Mouse (Mus musculus): ENCODE results near the gene Desi1.

Gene Desi1

DNA sequence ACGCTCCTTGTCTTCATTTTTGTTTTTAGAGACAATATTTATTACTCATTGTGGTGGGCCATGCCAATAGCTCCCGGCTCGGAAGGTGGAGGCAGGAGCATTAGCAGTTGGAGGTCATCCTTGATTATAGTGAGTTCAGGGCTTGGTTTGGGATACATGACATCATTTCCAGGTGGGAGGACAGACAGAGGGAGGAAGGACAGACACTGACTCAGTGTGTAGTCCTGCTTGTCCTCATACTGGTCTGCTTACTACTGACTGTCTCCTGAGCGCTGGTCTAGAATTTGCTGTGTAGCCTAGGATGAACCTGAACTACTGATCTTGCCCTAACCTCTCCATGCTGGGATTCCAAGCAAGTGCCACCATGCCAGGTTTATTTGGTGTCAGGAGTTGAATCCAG lies at the start of gene Desi1:
Desi1 (minus strand) TSS at position 101 of the 400 bp plus-strand sequence.
- no peak for DNase-seq

DNA sequence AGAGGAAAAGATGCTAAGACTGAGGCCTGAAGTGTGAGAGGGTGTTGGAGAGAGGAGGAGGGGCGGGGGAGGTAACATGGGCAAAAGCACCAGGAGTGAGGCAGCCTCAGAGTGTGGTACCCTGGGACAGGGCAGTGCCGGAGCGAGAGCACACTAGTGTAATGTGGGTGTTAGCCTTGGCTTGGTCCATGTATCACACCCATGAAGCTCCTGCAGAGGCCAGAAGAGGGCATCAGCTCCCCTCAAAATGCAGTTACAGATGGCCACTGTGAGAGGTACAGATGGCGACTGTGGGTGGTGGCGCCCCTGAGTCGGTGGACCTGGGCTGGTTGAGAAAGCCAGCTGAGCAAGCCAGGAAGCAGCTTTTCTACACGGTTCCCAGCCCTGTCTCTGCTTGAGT lies 47.5 kb upstream of the Desi1 start:
- DNase-seq = peak; percentile 13

DNA sequence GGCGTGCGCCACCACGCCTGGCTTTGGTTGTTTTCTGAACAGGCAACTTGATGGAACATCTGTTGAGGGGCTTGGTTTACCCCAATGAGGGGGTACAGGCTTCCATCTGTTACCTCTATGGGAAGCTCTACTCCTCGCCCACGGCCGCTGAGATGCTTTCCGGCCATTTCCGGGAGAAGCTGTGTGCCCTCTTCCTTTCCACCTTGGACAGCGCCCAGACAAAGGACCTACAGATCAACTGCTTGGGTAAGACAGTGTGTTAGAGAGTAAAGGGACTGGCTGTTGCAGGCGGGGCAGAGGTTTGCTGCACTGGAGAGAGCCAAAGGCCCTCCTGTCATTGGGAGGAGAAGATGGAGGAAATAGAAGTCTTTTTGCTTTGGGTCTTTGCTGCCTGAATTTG lies 46.2 kb upstream of the Desi1 start:
- DNase-seq = no peak

DNA sequence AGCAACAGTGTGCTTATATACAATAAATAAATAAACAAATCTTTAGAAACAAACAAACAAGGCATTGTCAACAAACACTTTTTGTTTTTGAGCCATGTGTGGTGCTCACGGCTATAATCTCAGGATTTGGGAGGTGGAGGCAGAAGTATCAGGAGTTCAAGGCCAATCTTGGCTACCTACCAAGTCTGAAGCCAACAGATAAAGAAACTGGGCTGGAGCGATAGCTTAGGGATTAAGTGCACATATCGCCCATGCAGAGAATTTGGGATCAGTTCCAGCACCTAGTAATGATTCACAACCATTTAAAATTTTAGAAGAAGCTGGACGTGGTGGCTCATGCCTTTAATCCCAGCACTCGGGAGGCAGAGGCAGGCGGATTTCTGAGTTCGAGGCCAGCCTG lies 39.8 kb upstream of the Desi1 start:
- DNase-seq = no peak

DNA sequence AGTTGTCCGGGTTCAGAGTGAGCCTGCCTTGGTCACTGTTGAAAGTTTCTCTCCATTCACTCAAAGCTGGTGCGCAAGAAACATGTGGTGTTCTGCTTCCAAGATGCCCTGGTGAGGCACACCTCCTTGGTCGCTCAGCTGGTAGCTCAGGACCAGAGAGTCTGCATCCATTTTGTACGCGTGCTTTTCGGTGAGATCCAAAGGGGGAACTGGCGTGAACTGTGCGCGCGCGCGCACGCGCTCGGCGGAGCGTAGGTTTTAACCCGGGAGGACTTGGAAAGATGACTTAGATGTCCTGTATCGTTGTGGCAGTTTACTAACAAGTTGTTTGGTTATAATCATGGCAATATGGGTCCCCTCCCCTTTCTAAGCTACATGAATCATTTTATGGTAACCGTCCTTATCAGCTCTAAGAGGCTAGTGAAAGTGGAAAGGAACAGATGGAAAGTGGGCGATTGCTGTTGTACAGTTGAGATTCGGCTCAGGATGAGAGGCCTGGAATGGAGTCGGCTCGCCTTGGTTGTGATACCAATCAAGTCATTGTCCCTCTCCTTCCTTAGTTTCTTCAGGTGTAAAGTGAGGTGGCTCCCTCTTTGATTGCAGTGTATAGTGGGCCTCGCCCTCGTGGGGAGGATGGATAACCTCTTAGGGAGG lies 38.3 kb upstream of the Desi1 start:
- no peak for DNase-seq

DNA sequence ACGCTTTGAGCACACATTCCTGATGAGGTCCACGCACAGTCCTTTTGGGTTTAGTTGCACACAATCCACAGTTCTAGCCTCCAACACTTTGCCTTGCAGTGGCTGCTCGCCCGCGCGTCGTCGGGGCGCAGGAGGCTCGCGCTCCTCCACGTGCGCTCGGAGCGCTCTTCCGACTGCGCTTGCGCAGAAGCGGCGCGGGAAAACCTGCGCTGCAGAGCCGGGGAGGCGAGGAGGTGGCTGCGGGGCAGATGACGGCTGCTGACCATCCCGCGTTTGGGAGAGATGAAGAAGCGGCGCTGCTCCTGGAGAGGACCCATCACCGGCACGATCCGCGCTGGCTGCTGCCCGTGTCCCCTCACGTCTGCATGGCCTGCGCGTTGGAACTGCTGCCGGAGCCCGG lies 36.2 kb upstream of the Desi1 start, which contains the start of gene Mei1:
Mei1 (plus strand) TSS at position 99 of the 400 bp plus-strand sequence.
- no peak for DNase-seq

DNA sequence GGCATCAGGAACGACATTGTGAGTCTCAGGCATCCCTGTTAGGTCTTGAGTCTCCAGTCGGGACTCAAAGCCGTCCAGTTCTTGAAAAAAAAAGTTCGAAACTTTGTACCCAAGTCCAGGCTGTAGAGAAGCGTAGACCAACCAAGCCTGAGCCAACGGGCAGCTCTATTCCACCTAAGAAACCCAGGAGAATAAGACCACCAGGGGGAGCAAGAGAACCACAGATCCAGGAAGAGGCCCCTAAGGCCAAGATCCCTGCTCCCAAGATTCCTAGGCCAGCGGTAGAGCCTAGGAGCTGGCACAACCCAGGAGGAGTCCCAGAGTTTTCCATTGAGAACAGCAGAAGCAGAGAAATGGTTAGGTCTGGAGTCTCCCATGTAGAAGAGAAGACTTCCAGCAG lies 31.8 kb upstream of the Desi1 start:
- DNase-seq = peak; percentile 62

DNA sequence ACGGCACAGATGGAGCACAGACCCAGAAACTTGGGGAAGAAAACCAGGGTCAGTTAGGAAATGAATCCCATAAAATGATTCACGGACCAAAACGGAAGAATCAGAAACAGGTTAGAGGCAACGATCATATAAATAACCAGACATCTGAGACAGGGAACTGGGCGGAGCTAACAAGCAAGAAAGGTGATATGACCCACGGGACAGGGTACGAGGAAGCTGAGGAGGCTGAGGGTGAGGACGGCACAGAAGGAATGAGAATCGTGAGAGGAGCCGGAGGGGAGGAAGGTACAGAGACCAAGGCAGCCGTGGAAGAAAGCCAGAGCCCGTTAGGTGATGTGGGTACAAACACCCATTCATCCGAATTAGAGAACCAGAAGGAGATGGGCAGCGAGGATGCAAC lies 30.2 kb upstream of the Desi1 start:
- no peak for DNase-seq

DNA sequence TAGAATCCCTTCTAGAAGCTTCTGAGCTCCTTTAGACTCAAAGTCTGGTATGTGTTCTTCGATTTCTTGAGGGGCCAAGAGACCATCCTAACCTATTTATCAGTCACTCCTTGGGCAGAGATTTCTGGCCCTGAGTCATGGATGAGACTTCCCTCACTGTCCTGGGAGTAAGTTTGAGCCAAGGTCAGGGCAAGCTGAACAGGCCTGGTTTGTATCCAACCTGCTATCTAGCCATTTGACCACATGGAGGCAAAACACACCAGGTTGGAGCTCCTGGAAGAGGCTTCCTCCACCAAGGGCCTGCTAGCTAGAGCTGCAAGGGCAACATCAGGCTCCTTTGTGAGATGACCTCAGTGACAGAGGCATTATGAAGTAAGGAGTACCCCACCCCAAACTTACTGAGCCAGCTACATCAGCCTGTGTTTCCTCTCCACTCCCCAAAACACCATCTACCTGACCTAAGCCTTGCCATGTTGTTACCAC lies 25.1 kb upstream of the Desi1 start, which contains the start of gene 4930407I10Rik:
4930407I10Rik (plus strand) TSS at position 433 of the 483 bp plus-strand sequence.
- no peak for DNase-seq

DNA sequence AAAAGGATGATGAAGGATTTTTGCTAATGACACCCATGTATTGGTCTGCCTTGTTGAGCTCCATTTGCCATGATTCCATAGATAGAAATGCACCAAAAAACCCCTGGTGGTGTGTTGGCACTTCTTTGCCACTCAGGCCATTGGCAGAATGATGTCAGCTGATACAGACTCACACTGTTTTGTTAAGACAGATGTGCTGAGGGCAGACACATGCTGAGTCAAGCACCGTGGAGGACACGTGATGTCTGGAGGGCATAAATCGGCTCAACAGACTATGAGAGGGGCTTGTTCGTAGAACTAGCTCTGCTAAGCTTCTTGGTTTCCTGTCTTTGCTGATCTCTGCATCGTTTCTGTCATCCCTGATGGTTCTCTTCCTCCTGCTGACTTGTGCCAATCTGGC lies 18.9 kb upstream of the Desi1 start:
- no peak for DNase-seq

DNA sequence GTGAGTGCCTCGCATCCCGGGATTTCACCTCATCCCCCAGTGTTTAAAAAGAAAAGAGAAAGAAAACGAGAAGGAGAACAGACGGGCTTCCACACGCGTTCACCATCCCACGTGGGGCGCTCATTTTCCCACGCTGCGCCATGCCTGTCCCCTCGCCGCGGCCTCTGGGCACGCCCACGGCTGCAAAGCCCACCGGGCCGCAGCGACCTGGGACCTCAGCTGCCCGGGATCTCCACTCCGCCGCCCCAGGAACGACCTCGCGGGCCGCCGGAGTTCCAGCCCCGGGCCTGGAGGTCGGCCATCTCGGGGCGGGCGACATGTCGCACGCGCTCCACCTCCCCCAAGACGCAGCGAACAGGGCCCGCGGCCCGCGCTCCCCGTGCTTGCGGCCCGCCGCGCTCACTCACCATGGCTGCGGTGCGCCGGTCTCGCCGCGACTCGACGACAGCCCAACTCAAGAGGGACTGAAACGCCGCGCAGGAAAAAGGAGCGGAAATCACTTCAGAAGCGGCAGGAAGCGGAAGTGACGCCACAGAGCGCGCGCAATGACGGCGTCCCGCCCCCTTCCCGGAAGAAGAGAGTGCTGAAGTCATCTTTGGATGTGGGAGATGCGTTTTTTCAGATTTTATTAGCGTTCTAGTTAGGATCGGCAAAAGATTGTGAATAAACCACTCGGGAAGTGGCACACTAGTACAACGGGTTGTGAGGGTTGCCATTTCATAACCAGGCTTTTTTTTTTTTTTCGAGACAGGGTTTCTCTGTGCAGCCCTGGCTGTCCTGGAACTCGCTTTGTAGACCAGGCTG lies 13.6 kb upstream of the Desi1 start, which contains the start of gene Snu13:
Snu13 (minus strand) TSS at position 519 of the 804 bp plus-strand sequence.
- DNase-seq = peak; percentile 94

DNA sequence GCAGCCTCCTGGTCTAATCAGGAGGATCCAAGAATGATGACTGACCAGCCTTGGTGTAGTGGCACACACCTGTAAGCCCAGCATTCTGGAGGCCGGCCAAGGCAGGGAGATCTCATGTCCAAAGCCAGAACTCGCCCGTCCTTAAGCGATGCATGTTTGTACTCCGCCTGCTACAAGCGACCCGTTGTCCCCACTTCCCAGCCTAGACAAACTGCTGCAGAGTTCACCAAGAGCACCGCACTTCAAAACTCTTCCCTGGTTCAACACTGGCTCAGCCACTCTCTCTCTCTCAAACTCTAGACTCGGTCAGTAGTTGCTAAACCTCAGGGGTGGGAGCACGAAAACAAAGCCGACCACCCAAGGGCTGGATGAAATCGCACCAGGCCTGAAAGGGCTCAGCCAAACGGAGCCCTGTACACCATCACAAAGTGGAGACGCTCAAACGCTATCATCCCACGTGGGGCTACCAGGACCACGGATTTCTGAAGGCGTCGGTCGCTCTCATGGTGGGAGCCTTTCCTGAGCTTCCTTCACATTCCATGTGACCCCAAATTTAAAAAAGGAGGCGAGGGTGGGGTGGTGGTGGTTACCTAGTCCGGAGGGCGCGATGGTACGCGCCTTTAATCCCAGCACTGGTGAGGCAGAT lies 12.7 kb upstream of the Desi1 start:
- DNase-seq = peak; percentile 18

DNA sequence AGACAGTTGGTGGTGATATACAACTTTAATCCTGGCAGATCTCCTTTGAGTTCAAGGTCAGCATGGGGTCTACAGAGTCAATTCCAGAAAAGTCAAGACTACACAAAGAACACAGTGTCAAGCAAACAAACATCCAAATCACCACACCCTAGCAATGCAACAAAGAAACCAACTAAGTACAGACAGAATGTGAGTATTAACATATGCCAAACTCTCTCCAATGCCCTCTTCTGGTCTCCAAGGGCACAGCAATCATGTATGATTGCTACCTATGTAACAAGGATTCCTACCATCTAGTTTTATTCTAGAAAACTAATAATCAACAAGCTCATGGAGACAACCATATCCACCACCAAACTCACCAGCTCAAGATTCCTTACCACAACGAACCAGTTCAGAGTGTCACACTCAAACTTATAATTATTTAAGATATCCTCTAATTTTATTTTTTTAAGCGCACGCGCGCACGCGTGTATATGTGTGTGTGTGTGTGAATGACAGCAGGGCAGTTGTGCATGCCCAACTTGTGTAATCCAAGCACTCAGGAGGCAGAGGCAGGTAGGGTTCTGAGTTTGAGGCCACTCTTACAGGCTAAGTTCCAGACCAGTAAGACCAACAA lies 10.6 kb upstream of the Desi1 start:
- no peak for DNase-seq

DNA sequence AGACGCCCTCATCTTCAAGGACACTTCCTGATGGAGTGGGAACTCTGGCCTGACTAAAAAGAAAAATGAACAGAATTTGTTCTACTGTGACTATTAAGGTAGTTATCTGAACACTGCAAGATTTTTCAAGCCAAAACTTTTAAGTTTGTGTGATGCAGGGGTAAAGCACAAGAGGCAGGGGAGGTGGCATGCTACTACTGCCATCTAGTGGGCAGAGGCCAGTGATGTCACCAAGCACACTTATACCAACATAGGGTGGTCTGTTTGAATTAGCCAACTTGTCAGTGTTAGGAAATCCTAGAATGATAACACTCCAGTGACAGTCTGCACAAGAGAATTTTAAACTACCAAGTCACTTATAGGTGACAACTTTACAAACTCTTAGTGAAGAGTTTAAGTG lies 7.0 kb upstream of the Desi1 start:
- DNase-seq = peak; percentile 34

DNA sequence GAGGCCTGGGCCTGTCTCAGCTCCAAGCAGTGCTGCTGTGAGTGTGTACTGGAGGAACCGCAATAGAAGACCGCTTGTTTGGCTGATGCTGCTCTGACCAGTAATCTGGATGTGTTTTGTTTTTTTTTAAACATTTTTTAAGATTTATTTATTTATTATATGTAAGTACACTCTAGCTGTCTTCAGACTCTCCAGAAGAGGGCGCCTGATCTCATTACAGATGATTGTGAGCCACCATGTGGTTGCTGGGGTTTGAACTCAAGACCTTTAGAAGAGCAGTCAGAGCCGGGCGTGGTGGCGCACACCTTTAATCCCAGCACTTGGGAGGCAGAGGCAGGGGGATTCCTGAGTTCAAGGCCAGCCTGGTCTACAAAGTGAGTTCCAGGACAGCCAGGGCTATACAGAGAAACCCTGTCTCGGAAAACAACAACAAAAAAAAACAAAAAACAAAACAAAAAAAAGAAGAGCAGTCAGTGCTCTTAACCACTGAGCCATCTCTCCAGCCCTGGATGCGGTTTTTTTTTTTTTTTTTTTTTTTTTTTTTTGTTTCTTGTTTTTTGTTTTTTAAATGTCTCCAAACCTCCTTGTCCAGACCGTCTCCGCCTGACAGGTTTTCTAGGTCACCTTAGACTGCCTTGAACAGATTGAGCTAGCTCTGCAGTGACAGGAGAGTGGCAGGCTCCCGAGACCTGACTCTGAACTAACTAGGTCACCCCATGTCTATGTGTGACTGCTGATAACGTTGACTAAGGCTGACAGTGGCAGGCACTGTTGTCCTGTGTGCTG lies 2.4 kb upstream of the Desi1 start:
- DNase-seq = no peak

DNA sequence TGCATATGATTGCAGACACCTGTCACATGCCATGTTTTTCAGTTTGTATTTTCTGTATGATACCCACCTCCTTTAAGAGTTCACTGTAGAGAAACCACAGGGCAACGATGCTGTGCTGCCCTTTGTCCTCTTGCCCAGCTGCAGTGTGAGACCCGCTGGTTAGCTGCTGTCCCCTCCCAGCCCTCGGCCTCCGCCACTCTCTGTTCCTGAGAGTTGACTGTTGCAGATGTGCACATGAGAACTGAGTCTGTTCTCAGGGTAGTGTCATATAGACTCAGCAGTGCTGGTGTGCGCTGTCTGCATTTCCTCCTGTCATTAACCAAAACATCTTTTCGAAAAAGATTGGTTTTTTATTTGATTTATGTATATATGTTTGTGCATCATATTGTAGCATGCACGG lies 1.3 kb downstream of the Desi1 start:
- DNase-seq = no peak

DNA sequence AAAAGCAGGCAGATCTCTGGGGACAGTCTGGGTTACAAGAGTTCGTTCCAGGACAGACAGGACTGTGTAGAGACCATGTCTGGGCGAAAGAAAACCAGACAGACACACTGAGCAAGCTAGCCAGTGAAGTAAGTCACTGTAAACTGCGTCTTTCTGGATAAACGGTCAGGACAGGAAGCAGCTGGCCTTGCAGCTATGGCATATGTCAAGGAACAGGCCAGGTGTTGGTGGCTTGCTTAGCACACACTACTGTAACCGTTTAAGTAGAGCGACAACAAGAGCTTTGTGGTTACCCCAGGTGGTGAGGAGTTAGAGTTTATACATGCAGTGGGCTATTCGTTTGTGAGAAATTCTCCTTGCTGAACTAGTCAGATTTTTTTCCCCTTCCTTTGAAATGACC lies 5.9 kb downstream of the Desi1 start:
- DNase-seq = no peak

DNA sequence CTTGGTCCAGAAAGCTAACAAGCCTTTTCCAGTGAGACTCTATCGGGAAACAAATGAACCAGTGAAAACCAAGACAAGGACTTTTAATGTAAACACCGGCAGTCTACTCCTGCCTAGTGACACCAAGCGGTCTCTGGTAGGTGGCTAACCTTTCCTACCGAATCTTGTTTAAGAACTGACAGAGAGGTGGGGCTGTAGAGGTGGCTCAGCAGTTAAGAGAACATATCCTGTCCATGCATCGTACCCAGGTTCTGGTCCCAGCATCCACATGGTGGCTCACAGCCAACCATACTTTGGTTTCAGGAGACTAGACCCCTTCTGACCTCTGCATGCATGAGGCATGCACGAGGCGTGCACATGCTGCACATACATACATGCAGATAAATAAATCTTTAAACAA lies 6.4 kb downstream of the Desi1 start:
- no peak for DNase-seq

DNA sequence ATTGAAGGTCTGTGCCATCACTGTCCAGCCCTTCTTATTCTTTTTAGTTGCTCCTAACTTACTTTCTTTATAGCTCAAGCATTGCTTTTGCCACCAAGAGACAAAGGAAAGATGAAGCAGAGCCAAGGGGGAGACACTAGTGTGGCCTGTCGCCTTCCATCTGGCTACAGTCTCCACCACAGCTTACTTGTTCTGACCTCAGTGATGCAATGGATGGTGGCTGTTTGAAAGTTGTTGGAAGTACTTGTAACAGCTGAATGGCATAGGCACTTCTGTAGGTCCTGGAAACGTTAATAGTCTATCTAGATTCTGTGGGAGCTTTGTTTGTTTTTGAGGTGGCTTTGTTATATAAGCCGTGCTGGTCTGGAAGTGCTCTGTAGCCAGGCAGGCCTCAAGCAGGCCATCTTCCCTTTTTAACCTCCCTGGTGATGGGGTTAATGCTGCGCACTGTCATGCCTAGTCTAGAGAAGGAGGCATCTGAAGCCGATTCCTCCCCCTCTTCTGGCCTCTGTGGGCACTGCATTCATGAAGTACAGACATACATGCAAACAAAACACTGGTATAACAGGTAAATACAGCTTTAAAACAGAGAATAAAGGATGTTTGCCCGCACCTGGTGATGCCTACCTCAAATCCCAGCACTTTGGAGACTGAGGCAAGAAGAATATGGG lies 9.6 kb downstream of the Desi1 start:
- no peak for DNase-seq

DNA sequence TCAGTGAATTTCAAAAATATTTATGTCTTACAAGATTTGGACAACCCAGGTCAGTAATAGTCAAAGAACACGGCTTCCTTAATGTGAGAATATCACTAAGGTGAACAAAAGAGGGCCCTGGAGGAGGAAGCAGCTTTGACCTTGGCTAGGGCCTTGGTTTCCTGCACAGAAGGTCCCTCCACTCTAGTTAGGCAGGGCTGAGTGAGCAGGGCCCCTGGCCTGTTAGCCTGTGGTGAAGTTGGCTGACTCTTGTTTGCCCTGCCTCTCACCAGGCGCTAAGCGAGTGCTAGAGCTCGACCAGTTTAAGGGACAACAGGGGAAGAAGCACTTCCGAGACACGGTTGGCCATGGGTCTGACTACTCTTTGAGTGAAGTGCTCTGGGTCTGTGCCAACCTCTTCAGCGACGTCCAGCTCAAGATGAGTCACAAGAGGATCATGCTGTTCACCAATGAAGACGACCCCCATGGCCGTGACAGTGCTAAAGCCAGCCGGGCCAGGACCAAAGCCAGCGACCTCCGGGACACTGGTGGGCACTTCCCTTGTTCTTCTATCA lies 11.1 kb downstream of the Desi1 start:
- no peak for DNase-seq

DNA sequence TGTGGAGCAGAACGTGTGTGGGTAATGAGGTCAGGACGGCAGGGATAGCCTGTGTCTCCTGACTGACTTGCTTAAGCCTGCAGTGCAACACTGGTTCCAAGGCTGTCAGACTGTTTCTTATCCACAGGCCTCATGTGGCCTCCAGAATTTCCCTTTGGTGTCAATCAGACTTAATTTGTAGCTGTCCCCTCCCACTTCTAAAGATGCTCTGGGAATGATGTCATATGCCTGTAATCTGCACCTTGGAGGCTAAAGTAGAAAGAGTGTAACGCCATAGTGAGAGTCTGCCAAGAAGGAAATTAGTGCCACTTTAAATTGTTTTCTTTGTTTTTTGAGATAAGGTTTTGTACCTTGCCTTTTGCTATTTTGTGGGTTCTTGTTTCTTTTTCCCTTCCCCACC lies 14.4 kb downstream of the Desi1 start:
- DNase-seq = no peak

Measured in kidney, adult 18-20 months (tissue).